8 mouse cellular contexts compared by ENCODE assay signal in the genomic region with DNA sequence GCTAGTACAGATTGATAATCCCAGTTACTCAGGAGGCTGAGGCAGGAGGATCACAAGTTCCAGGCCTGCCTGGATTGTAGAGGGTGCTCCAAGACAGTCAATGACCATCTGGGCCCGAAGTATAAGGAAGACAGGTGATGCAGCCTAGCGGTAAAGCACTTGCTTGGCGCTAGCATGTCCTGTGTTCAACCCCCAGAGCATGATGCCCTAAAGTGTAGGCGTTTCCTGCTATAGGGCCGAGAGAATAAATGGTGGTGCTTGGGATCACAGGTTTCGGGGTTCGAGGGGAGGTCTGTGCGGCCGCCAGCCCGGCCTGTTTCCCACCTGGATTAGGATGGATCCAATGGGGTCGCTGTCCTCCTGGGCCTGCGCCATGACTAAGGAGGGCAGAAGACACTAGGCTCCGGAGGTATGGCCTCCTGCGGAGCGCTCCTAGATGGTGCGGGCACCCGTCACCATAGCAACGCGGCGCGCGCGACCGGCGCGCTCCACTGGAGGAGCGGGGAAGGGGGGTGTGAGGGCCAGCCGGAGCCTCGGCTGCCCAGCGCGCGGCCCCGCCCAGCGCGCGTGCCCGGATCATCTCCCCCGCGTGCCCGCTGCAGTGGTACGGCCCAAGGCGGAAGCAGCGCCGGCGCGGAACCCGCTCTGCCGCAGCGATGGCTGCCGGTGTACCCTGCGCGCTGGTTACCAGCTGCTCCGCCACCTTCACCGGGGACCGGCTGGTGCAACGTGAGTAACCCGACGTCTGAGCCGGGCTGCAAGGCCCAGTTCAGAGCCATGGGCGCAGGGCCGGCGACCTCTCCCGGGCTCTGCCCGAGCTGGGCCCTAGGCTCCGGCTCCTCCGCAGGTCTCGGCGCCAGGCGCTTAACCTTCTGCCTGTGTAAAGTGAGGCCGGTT. TPM values are rescaled to one million over a fixed set of nuclear protein-coding genes. Genes with fewer than 3 reads are reported as not detected.
A peak's percentile ranks its signal among the peaks of the same experiment; 100 is the strongest.
DNase-seq lines count a peak whose midpoint lies in the region; ATAC-seq and TF ChIP-seq lines count a peak whose summit lies in the region.

A gene (minus strand): TSS at position 451 of the 897 bp plus-strand sequence.
A gene (plus strand): TSS at position 618 of the 897 bp plus-strand sequence.

- H3K4me1 ChIP-seq in embryonic facial prominence, embryonic 12.5 days, result peaks cover 18% of the 10 kb centered on the region; the same call in 1 of the 2 replicates
- peaks cover 20% of the 10 kb centered on the region for H3K4me1 ChIP-seq in limb, embryonic 11.5 days (ENCODE audit: control insufficient read depth, insufficient read depth, low read length)
- peaks cover 15% of the 10 kb centered on the region for H3K4me1 ChIP-seq in midbrain, embryonic 13.5 days (replicated peaks)
- peaks cover 11% of the 10 kb centered on the region; the same call in 1 of the 2 replicates for H3K4me1 ChIP-seq in small intestine, adult 2 months (ENCODE audit: control insufficient read depth, insufficient read depth, insufficient read length, low read length)

- H3K9ac ChIP-seq in embryonic facial prominence, embryonic 12.5 days, result peak within 1 kb of the TSS; percentile 78
- H3K9ac ChIP-seq in limb, embryonic 11.5 days (ENCODE audit: low read length), result peak within 1 kb of the TSS; percentile 89
- H3K9ac ChIP-seq in midbrain, embryonic 13.5 days (replicated peaks), result peak within 1 kb of the TSS; percentile 80

- DNase-seq in 3T3-L1 (ENCODE audit: low read depth, low spot score), result peak; percentile 86
- DNase-seq in adrenal gland, postnatal 36 days, result peak; percentile 98
- DNase-seq in heart, adult 18-20 months, result peak; percentile 96
- peak; percentile 96 for DNase-seq in kidney, adult 18-20 months
- peak; percentile 98 for DNase-seq in limb, embryonic 11.5 days (ENCODE audit: low spot score)

- H3K4me3 ChIP-seq in embryonic facial prominence, embryonic 12.5 days, result peak within 1 kb of the TSS; percentile 96
- H3K4me3 ChIP-seq in limb, embryonic 11.5 days (ENCODE audit: low read depth, low read length), result peak within 1 kb of the TSS; percentile 93
- H3K4me3 ChIP-seq in midbrain, embryonic 13.5 days (replicated peaks), result peak within 1 kb of the TSS; percentile 74
- peak within 1 kb of the TSS; percentile 97 for H3K4me3 ChIP-seq in small intestine, adult 2 months (ENCODE audit: low read depth, low read length)

- WGBS in embryonic facial prominence, embryonic 12.5 days, result 2% methylated on average over 69 of the region's 70 CpGs
- WGBS in limb, embryonic 11.5 days, result 2% methylated on average over 68 of the region's 70 CpGs
- WGBS in midbrain, embryonic 13.5 days, result 2% methylated on average over 60 of the region's 70 CpGs
- WGBS in small intestine, adult 2 months, result 1% methylated on average over 70 of the region's 70 CpGs

- H3K4me2 ChIP-seq in embryonic facial prominence, embryonic 12.5 days (replicated peaks), result peak within 1 kb of the TSS; percentile 64
- peak within 1 kb of the TSS; percentile 73 for H3K4me2 ChIP-seq in limb, embryonic 11.5 days (ENCODE audit: low read depth, severe bottlenecking)
- peak within 1 kb of the TSS; percentile 72 for H3K4me2 ChIP-seq in midbrain, embryonic 13.5 days (replicated peaks)

- peak; percentile 6; the same call in 1 of the 2 replicates for TF ChIP-seq CTCF in small intestine, adult 2 months (IDR thresholded peaks at IDR 0.05; ENCODE audit: extremely low read depth, insufficient read length, insufficient replicate concordance, low read depth, low read length)

- H3K27ac ChIP-seq in embryonic facial prominence, embryonic 12.5 days, result peak within 1 kb of the TSS; percentile 32
- H3K27ac ChIP-seq in limb, embryonic 11.5 days (replicated peaks; ENCODE audit: low read depth, low read length), result 0 out of 2 replicates have a peak within 1 kb of the TSS, but pooled peaks have one; percentile 14
- H3K27ac ChIP-seq in midbrain, embryonic 13.5 days, result peak within 1 kb of the TSS; percentile 85
- H3K27ac ChIP-seq in small intestine, adult 2 months (ENCODE audit: insufficient read depth, low read depth, low read length), result peak within 1 kb of the TSS; percentile 25; the same call in 1 of the 2 replicates

- H3K9me3 ChIP-seq in embryonic facial prominence, embryonic 12.5 days, result no peaks in the 10 kb centered on the region
- no peaks in the 10 kb centered on the region for H3K9me3 ChIP-seq in limb, embryonic 11.5 days (ENCODE audit: control insufficient read depth, low read length)
- H3K9me3 ChIP-seq in midbrain, embryonic 13.5 days, result no peaks in the 10 kb centered on the region

- ATAC-seq in embryonic facial prominence, embryonic 12.5 days (ENCODE audit: insufficient number of reproducible peaks, insufficient read depth, low FRiP score, low TSS enrichment), result peak; percentile 98
- peak; percentile 89 for ATAC-seq in limb, embryonic 11.5 days (ENCODE audit: insufficient number of reproducible peaks, low FRiP score, low TSS enrichment, low read depth)
- peak; percentile 99 for ATAC-seq in midbrain, embryonic 13.5 days

- H3K27me3 ChIP-seq in embryonic facial prominence, embryonic 12.5 days, result no peaks in the 10 kb centered on the region
- H3K27me3 ChIP-seq in limb, embryonic 11.5 days (ENCODE audit: control insufficient read depth, insufficient read depth, low read length), result no peaks in the 10 kb centered on the region
- H3K27me3 ChIP-seq in midbrain, embryonic 13.5 days, result no peaks in the 10 kb centered on the region
- H3K27me3 ChIP-seq in small intestine, adult 2 months (ENCODE audit: control insufficient read depth, insufficient read depth, low read length), result no peaks in the 10 kb centered on the region

- TF ChIP-seq POLR2A in small intestine, adult 2 months (IDR thresholded peaks at IDR 0.05; ENCODE audit: low read depth, low read length), result peak; percentile 89

- H3K36me3 ChIP-seq in embryonic facial prominence, embryonic 12.5 days, result no peaks in the 10 kb centered on the region
- no peaks in the 10 kb centered on the region for H3K36me3 ChIP-seq in limb, embryonic 11.5 days (ENCODE audit: control insufficient read depth, insufficient read depth, low read length)
- no peaks in the 10 kb centered on the region for H3K36me3 ChIP-seq in midbrain, embryonic 13.5 days
- H3K36me3 ChIP-seq in small intestine, adult 2 months (ENCODE audit: control insufficient read depth, insufficient read depth, low read length), result no peaks in the 10 kb centered on the region

RNA-seq across cellular contexts. Expression of the first gene that starts in this region (rescaled TPM):
- not detected for total RNA-seq in adrenal gland, postnatal 36 days (2021)
- polyA plus RNA-seq in embryonic facial prominence, embryonic 12.5 days (2016; fragmentation: Nextera tagmentation; extraction: Ambion mirVana), result 0.08 and 0.14 TPM in 2 replicates
- not detected for total RNA-seq in heart, adult 18-20 months (2021)
- 0.17 and 0.40 TPM in 2 replicates for polyA plus RNA-seq in limb, embryonic 11.5 days (2014; fragmentation: Nextera tagmentation; extraction: Ambion mirVana)
- 0.15 TPM in 1 of 2 replicates, not detected in the other for polyA plus RNA-seq in midbrain, embryonic 13.5 days (2015; fragmentation: Nextera tagmentation; extraction: Ambion mirVana)
- polyA plus RNA-seq in small intestine, adult 2 months (2012; rRNA removed), result not detected in 2 replicates

RNA-seq across cellular contexts. Expression of the second gene that starts in this region (rescaled TPM):
- 10 to 100 TPM; 33.4 to 34.6 TPM for total RNA-seq in adrenal gland, postnatal 36 days (2021)
- polyA plus RNA-seq in embryonic facial prominence, embryonic 12.5 days (2016; fragmentation: Nextera tagmentation; extraction: Ambion mirVana), result 28.7 and 28.9 TPM in 2 replicates
- total RNA-seq in heart, adult 18-20 months (2021), result 10 to 100 TPM; 18.9 to 23.4 TPM
- polyA plus RNA-seq in limb, embryonic 11.5 days (2014; fragmentation: Nextera tagmentation; extraction: Ambion mirVana), result 28.9 and 33.0 TPM in 2 replicates
- 60.0 and 65.9 TPM in 2 replicates for polyA plus RNA-seq in midbrain, embryonic 13.5 days (2015; fragmentation: Nextera tagmentation; extraction: Ambion mirVana)
- 9.7 and 18.6 TPM in 2 replicates for polyA plus RNA-seq in small intestine, adult 2 months (2012; rRNA removed)

Comparison
In these comparisons a context has a peak if more than half of its experiments do, and no peak if none do; other contexts are left out.
1. Peak in every context shown above with its lines: DNase-seq, ATAC-seq, H3K4me3 ChIP-seq and H3K27ac ChIP-seq.
2. H3K27ac ChIP-seq: peak in every context shown above with its lines; median percentile 85 in midbrain, embryonic 13.5 days; 32 in embryonic facial prominence, embryonic 12.5 days; 25 in small intestine, adult 2 months; 14 in limb, embryonic 11.5 days.